Mouse (Mus musculus): Measurements from ENCODE around the gene Opn4.

DNA sequence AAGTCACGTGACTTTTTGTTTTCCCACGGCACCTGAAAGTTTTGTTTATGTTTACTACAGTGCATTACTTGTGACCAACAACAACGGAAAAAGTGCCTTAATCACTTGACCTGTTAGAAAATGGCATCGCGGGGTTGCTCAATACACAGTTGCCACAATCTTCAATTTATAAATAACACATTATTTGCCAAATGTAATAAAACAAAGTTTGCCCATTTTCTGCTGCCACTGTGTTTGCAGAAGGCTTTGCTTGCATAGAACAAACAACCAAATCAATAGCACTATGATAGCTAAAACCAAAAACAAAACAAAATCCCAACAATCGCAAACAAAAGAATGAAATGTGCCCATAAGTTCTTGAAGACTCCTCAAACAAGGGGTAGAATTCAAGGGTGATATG, 35.8 kb upstream of the Opn4 start:
- TF ChIP-seq POLR2A (IDR thresholded peaks at IDR 0.05; ENCODE audit: insufficient read depth, low read depth, low read length) (no peak), CTCF (IDR thresholded peaks at IDR 0.05; ENCODE audit: insufficient read depth, low read depth, low read length) (no peak)
